Mouse (Mus musculus) intestine, postnatal 0 days (tissue): Measurements from ENCODE around the gene Agxt. TPM values are rescaled to one million over a fixed set of nuclear protein-coding genes. Genes with fewer than 3 reads are reported as not detected.

Experiments used
- ATAC-seq: fragments of 200-750 bp; cut with Nextera tagmentation; 2 replicates; pipeline ENCODE4 v1.8.0; 2017; ENCODE audit warnings: mild to moderate bottlenecking, moderate TSS enrichment, moderate library complexity
- H3K27ac ChIP-seq: fragments of 300-500 bp; sonication (generic); 2 replicates; pipeline ENCODE4 v1.5.1; 2014; ENCODE audit warnings: mild to moderate bottlenecking, low read depth, low read length, moderate library complexity
- H3K27me3 ChIP-seq: fragments of 300-500 bp; sonication (generic); replicated peaks from 2 replicates; pipeline ENCODE4 v1.6.1; 2014; ENCODE audit warnings: low read length, mixed read lengths; ENCODE audit not compliant: control insufficient read depth, insufficient read depth
- H3K36me3 ChIP-seq: fragments of 300-500 bp; sonication (generic); 2 replicates; pipeline ENCODE4 v1.6.1; 2014; ENCODE audit warnings: mild to moderate bottlenecking, moderate library complexity; ENCODE audit not compliant: control insufficient read depth, insufficient read depth
- H3K4me1 ChIP-seq: fragments of 300-500 bp; sonication (generic); replicated peaks from 2 replicates; pipeline ENCODE4 v1.6.1; 2014; ENCODE audit warnings: antibody characterized with exemption, low read length, mixed read lengths; ENCODE audit not compliant: control insufficient read depth, insufficient read depth
- H3K4me2 ChIP-seq: fragments of 300-500 bp; sonication (generic); replicated peaks from 2 replicates; pipeline ENCODE4 v1.6.1; 2014; ENCODE audit warnings: low read depth, mild to moderate bottlenecking, moderate library complexity
- H3K4me3 ChIP-seq: fragments of 300-500 bp; sonication (generic); 2 replicates; pipeline ENCODE4 v1.5.1; 2014; ENCODE audit warnings: low read depth, low read length
- H3K9ac ChIP-seq: fragments of 300-500 bp; sonication (generic); 2 replicates; pipeline ENCODE4 v1.6.1; 2014; ENCODE audit warnings: mild to moderate bottlenecking, low read depth, low read length
- H3K9me3 ChIP-seq: fragments of 300-500 bp; sonication (generic); 2 replicates; pipeline ENCODE4 v1.6.1; 2016; ENCODE audit warnings: mixed run types; ENCODE audit not compliant: control insufficient read depth
- CTCF ChIP-seq: sonication (generic); IDR thresholded peaks from 2 replicates; pipeline ENCODE4 v1.5.1; 2016; ENCODE audit warnings: low read depth, mild to moderate bottlenecking, control low read depth, antibody characterized with exemption, moderate library complexity
- WGBS: fragments of 180-500 bp; shearing (Covaris S2); extraction: QIAGEN DNeasy Blood & Tissue Kit; methylation state at CpG from one replicate; pipeline ENCODE4 v1.1.7; 2014; 5-methylcytosine and 5-hydroxymethylcytosine counted together
- polyA plus RNA-seq: library from polyadenylated mRNA; unstranded; fragments of >200 nt; fragmentation: Nextera tagmentation; extraction: Ambion mirVana; gene quantifications from 2 replicates; pipeline ENCODE4 v1.2.1, GENCODE M21; 2015

Gene Agxt
- polyA plus RNA-seq = 3.2 and 3.5 TPM in 2 replicates

DNA sequence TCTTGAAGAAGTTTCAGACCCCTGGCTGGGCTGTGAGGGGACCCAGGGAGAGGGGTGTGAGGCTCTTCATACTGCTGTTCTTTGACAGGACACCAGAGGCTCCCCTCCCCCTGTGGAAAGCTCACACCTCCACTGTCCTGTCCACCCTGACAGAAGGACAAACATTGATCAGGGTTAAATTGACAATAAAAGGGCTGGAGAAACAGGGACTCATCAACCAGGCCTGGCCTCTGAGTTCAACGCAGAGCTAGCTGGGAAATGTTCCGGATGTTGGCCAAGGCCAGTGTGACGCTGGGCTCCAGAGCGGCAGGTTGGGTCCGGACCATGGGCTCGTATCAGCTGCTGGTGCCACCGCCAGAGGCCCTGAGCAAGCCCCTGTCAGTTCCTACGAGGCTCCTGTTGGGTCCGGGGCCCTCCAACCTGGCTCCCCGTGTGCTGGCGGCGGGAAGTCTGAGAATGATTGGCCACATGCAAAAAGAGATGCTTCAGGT, at the start of gene Agxt:
TSS of gene Agxt (plus strand) at position 205 of the 491 bp plus-strand sequence.
- no peaks in the 10 kb centered on the region for H3K9me3 ChIP-seq
- no peaks in the 10 kb centered on the region for H3K27me3 ChIP-seq
- WGBS = 81% methylated on average over 12 of the region's 12 CpGs

DNA sequence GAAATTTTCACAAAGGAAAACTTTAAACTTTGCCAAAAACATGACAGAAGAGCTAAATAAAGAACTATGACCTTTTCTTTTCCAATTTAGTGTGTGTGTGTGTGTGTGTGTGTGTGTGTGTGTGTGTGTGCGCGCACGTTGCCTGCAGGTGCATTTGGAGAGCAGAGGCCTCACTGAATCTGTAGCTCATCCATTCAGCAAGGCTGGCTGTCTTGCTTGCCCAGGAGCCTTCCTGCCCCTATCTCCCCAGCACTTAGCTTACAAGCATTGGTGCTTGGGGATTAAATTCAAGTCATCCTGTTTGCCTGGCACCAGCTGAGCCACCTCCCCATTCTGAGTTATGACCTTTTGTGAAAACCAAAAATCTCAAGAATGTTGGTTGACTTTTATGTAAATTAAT, 42.5 kb upstream of the Agxt start:
- TF ChIP-seq CTCF = no peak
- Histone ChIP-seq H3K4me2 (no peak overlapping the region), H3K9ac (no peak overlapping the region), H3K4me3 (no peak overlapping the region), H3K27me3 (no peaks in the 10 kb centered on the region), H3K36me3 (no peaks in the 10 kb centered on the region), H3K9me3 (no peaks in the 10 kb centered on the region), H3K27ac (no peak overlapping the region), H3K4me1 (no peaks in the 10 kb centered on the region)
- ATAC-seq = no peak
- 92% methylated on average over 3 of the region's 3 CpGs for WGBS

More for the DNA sequence above, at the start of gene Agxt:
- no peak for ATAC-seq
- H3K4me3 ChIP-seq = no peak within 1 kb of the TSS
- H3K4me1 ChIP-seq = peaks cover 7% of the 10 kb centered on the region
- no peak within 1 kb of the TSS for H3K9ac ChIP-seq
- no peak within 1 kb of the TSS for H3K4me2 ChIP-seq
- H3K27ac ChIP-seq = no peak within 1 kb of the TSS
- H3K36me3 ChIP-seq = no peaks in the 10 kb centered on the region
- no peak for TF ChIP-seq CTCF

DNA sequence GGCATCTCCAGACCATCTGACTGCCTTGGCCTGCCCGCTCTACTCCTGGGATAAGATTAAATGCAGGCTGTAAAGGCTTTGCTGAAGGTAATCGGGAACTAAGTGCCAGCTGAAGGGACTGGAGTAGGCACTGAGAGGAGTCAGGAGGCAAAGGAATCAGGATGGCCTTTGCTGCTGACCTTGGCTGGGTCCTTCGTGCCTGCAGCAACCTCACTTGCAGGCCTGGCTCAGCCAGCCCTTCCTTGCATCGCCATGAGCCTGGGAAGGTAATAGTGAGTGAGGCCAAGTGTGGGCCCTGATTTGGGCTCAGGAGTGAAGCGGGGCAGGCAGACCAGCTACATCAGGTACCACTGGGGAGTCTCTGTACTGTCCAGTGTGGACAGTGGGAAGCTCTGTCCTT, 36.1 kb upstream of the Agxt start:
- Histone ChIP-seq H3K27me3 (peaks cover 38% of the 10 kb centered on the region), H3K36me3 (no peaks in the 10 kb centered on the region), H3K4me3 (no peak overlapping the region), H3K4me2 (no peak overlapping the region), H3K4me1 (0 out of 2 replicates have a peak, but pooled peaks cover 7% of the 10 kb centered on the region), H3K27ac (no peak overlapping the region), H3K9me3 (no peaks in the 10 kb centered on the region), H3K9ac (no peak overlapping the region)
- WGBS = 86% methylated on average over 5 of the region's 5 CpGs
- no peak for ATAC-seq
- TF ChIP-seq CTCF = no peak

- H3K36me3 ChIP-seq = no peaks in the 10 kb centered on the region
- 0 out of 2 replicates have a peak overlapping the region, but pooled peaks have one; percentile 13 for H3K9ac ChIP-seq
- no peaks in the 10 kb centered on the region for H3K9me3 ChIP-seq
- ATAC-seq = peak; percentile 25; the same call in 1 of the 2 replicates
- 4% methylated on average over 18 of the region's 18 CpGs for WGBS
- H3K4me1 ChIP-seq = 0 out of 2 replicates have a peak, but pooled peaks cover 7% of the 10 kb centered on the region
- no peak overlapping the region for H3K27ac ChIP-seq
- no peak for TF ChIP-seq CTCF
- H3K4me3 ChIP-seq = peak overlapping the region; percentile 43
- peaks cover 38% of the 10 kb centered on the region for H3K27me3 ChIP-seq
- H3K4me2 ChIP-seq = peak overlapping the region; percentile 72
Observed at GRCm38 (mm10) chr1:93100243-93100575, 34.8 kb upstream of the Agxt start.

GRCm38 (mm10) chr1:93100576-93101491, 34.2 kb upstream of the Agxt start:
- no peak overlapping the region for H3K27ac ChIP-seq
- H3K4me3 ChIP-seq = peak overlapping the region; percentile 43
- no peak for TF ChIP-seq CTCF
- H3K9me3 ChIP-seq = no peaks in the 10 kb centered on the region
- H3K9ac ChIP-seq = 0 out of 2 replicates have a peak overlapping the region, but pooled peaks have one; percentile 13
- H3K36me3 ChIP-seq = no peaks in the 10 kb centered on the region
- peak; percentile 26; the same call in 1 of the 2 replicates for ATAC-seq
- H3K4me2 ChIP-seq = peak overlapping the region; percentile 72
- H3K4me1 ChIP-seq = 0 out of 2 replicates have a peak, but pooled peaks cover 7% of the 10 kb centered on the region
- H3K27me3 ChIP-seq = peaks cover 38% of the 10 kb centered on the region
- 2% methylated on average over 49 of the region's 49 CpGs for WGBS

DNA sequence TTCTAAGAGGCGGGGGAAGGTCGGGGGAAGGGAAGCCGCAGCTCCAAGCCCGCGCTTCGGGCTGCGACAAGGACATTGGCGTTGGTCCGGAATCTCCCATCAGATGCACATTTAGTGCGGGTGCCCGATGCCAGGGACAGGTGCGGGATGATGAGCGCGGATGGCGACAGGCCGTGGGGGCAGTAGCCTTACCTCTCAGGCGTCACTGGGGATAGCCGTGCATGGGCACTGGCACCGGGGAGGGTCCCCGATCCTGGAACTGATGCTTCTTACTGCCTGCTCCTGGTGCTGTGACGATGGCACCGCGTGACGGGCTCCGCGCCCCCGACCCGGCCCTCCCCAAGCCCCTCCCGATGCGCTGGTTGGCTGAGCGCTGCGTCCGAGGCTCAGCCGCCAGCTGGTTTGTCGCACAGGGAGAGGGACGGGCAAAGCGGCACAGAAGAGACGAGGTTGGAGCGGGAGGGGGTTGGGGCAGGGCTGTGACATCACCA, 33.4 kb upstream of the Agxt start, which contains the start of gene Kif1a:
TSS of gene Kif1a (minus strand) at position 381 of the 491 bp plus-strand sequence.
- no peak for TF ChIP-seq CTCF
- no peaks in the 10 kb centered on the region for H3K9me3 ChIP-seq
- peaks cover 38% of the 10 kb centered on the region for H3K27me3 ChIP-seq
- peak within 1 kb of the TSS; percentile 43 for H3K4me3 ChIP-seq
- H3K27ac ChIP-seq = no peak within 1 kb of the TSS
- H3K9ac ChIP-seq = peak within 1 kb of the TSS; percentile 13; the same call in 1 of the 2 replicates
- WGBS = under 1% methylated on average over 39 of the region's 39 CpGs
- no peaks in the 10 kb centered on the region for H3K36me3 ChIP-seq
- peak within 1 kb of the TSS; percentile 72 for H3K4me2 ChIP-seq
- ATAC-seq = peak; percentile 55; the same call in 1 of the 2 replicates
- H3K4me1 ChIP-seq = 0 out of 2 replicates have a peak, but pooled peaks cover 7% of the 10 kb centered on the region
